ENCODE assay signal across 7 mouse cellular contexts in genomic region chr13:21722993-21723836, GRCm38 (mm10). TPM values are rescaled to one million over a fixed set of nuclear protein-coding genes. Genes with fewer than 3 reads are reported as not detected.
DNase-seq lines count a peak whose midpoint lies in the region; ATAC-seq and TF ChIP-seq lines count a peak whose summit lies in the region.

No protein-coding gene starts in this region.

- WGBS in thymus, adult 2 months, result 51% methylated on average over 5 of the region's 5 CpGs
- 27% methylated on average over 5 of the region's 5 CpGs for WGBS in embryonic facial prominence, embryonic 14.5 days
- 47% methylated on average over 5 of the region's 5 CpGs for WGBS in liver, embryonic 13.5 days (ENCODE audit: insufficient replicate concordance)

- no peaks in the 10 kb centered on the region for H3K27me3 ChIP-seq in thymus, adult 2 months (ENCODE audit: control insufficient read depth, insufficient read depth, low read length)
- no peaks in the 10 kb centered on the region for H3K27me3 ChIP-seq in embryonic facial prominence, embryonic 14.5 days (replicated peaks; ENCODE audit: control insufficient read depth, insufficient read depth, low read length)
- H3K27me3 ChIP-seq in liver, embryonic 13.5 days, result no peaks in the 10 kb centered on the region

- DNase-seq in thymus, adult 2 months, result peak; percentile 46
- DNase-seq in thymus, postnatal 0 days (ENCODE audit: low spot score), result no peak
- DNase-seq in embryonic facial prominence, embryonic 14.5 days (ENCODE audit: low spot score), result no peak
- DNase-seq in liver, embryonic 13.5 days, result no peak
- peak; percentile 23 to 47 for DNase-seq in thymus, postnatal 36 days
- no peak for DNase-seq in layer of hippocampus, adult 2 months (ENCODE audit: low spot score in 2 of 2)
- no peak for DNase-seq in right cerebral cortex, postnatal 10 days (ENCODE audit: low spot score in 2 of 2)

- peak overlapping the region; percentile 52 for H3K4me2 ChIP-seq in embryonic facial prominence, embryonic 14.5 days (ENCODE audit: low read depth, low read length)
- H3K4me2 ChIP-seq in liver, embryonic 13.5 days, result peak overlapping the region; percentile 78

- no peak for TF ChIP-seq CTCF in thymus, adult 2 months (IDR thresholded peaks at IDR 0.05; ENCODE audit: borderline replicate concordance, control insufficient read depth, extremely low read depth, insufficient read depth, low read length, poor library complexity)
- no peak for TF ChIP-seq CTCF in layer of hippocampus, adult 2 months (conservative IDR thresholded peaks at IDR 0.05)

- H3K4me3 ChIP-seq in thymus, adult 2 months (ENCODE audit: control insufficient read depth, insufficient read depth, low read length), result no peak overlapping the region
- H3K4me3 ChIP-seq in embryonic facial prominence, embryonic 14.5 days (ENCODE audit: low read depth, low read length), result 0 out of 2 replicates have a peak overlapping the region, but pooled peaks have one; percentile 42
- H3K4me3 ChIP-seq in liver, embryonic 13.5 days (replicated peaks), result peak overlapping the region; percentile 42
- H3K4me3 ChIP-seq in layer of hippocampus, adult 2 months, result no peak overlapping the region

- H3K9ac ChIP-seq in embryonic facial prominence, embryonic 14.5 days (ENCODE audit: low read depth, low read length), result peak overlapping the region; percentile 62; the same call in 1 of the 2 replicates
- peak overlapping the region; percentile 72 for H3K9ac ChIP-seq in liver, embryonic 13.5 days

- H3K27ac ChIP-seq in thymus, adult 2 months (ENCODE audit: control insufficient read depth, insufficient read depth, low read length), result peak overlapping the region; percentile 45
- peak overlapping the region; percentile 86 for H3K27ac ChIP-seq in embryonic facial prominence, embryonic 14.5 days (replicated peaks; ENCODE audit: low read depth, low read length)
- H3K27ac ChIP-seq in liver, embryonic 13.5 days, result peak overlapping the region; percentile 97
- H3K27ac ChIP-seq in layer of hippocampus, adult 2 months, result no peak overlapping the region

- H3K36me3 ChIP-seq in thymus, adult 2 months (ENCODE audit: control insufficient read depth, insufficient read depth, low read length), result no peaks in the 10 kb centered on the region
- no peaks in the 10 kb centered on the region for H3K36me3 ChIP-seq in embryonic facial prominence, embryonic 14.5 days (ENCODE audit: control insufficient read depth, insufficient read depth, low read length)
- H3K36me3 ChIP-seq in liver, embryonic 13.5 days, result no peaks in the 10 kb centered on the region

- no peaks in the 10 kb centered on the region for H3K9me3 ChIP-seq in embryonic facial prominence, embryonic 14.5 days (ENCODE audit: control insufficient read depth, low read length)
- no peaks in the 10 kb centered on the region for H3K9me3 ChIP-seq in liver, embryonic 13.5 days (replicated peaks)

- no peak for TF ChIP-seq POLR2A in thymus, adult 2 months (IDR thresholded peaks at IDR 0.05; ENCODE audit: control insufficient read depth, extremely low read depth, insufficient read depth, low read length, poor library complexity)

- peaks cover 5% of the 10 kb centered on the region for H3K4me1 ChIP-seq in thymus, adult 2 months (replicated peaks; ENCODE audit: control insufficient read depth, insufficient read depth, low read length)
- H3K4me1 ChIP-seq in embryonic facial prominence, embryonic 14.5 days (ENCODE audit: control insufficient read depth, insufficient read depth, low read length), result peaks cover 16% of the 10 kb centered on the region
- H3K4me1 ChIP-seq in liver, embryonic 13.5 days (replicated peaks), result peaks cover 39% of the 10 kb centered on the region

- ATAC-seq in embryonic facial prominence, embryonic 14.5 days (ENCODE audit: low read depth), result no peak
- ATAC-seq in liver, embryonic 13.5 days (ENCODE audit: low read depth), result no peak

RNA-seq across cellular contexts. Expression of gene Hist1h2bm, which starts 1.4 kb away (rescaled TPM):
- polyA plus RNA-seq in thymus, adult 2 months (2012; rRNA removed), result 76.1 and 110 TPM in 2 replicates
- polyA plus RNA-seq in thymus, postnatal 0 days (2015; fragmentation: Nextera tagmentation; extraction: Ambion mirVana), result 22.0 and 29.1 TPM in 2 replicates
- 2.2 and 2.9 TPM in 2 replicates for polyA plus RNA-seq in embryonic facial prominence, embryonic 14.5 days (2014; fragmentation: Nextera tagmentation; extraction: Ambion mirVana)
- polyA plus RNA-seq in liver, embryonic 13.5 days (2015; fragmentation: Nextera tagmentation; extraction: Ambion mirVana), result 4.3 and 8.6 TPM in 2 replicates
- total RNA-seq in layer of hippocampus, adult 2 months (2021), result 1 to 10 TPM; 4.2 to 8.2 TPM

RNA-seq across cellular contexts. Expression of gene Hist1h3h, which starts 5.8 kb away (rescaled TPM):
- 670 and 733 TPM in 2 replicates for polyA plus RNA-seq in thymus, adult 2 months (2012; rRNA removed)
- polyA plus RNA-seq in thymus, postnatal 0 days (2015; fragmentation: Nextera tagmentation; extraction: Ambion mirVana), result 43.7 and 67.6 TPM in 2 replicates
- polyA plus RNA-seq in embryonic facial prominence, embryonic 14.5 days (2014; fragmentation: Nextera tagmentation; extraction: Ambion mirVana), result 9.5 and 9.6 TPM in 2 replicates
- polyA plus RNA-seq in liver, embryonic 13.5 days (2015; fragmentation: Nextera tagmentation; extraction: Ambion mirVana), result 5.8 and 11.7 TPM in 2 replicates
- total RNA-seq in layer of hippocampus, adult 2 months (2021), result 10 to 100 TPM; 51.3 to 58.2 TPM

RNA-seq across cellular contexts. Expression of gene Hist1h2ai, which starts 7.0 kb away (rescaled TPM):
- polyA plus RNA-seq in thymus, adult 2 months (2012; rRNA removed), result 227 and 343 TPM in 2 replicates
- 110 and 183 TPM in 2 replicates for polyA plus RNA-seq in thymus, postnatal 0 days (2015; fragmentation: Nextera tagmentation; extraction: Ambion mirVana)
- 10.8 and 14.8 TPM in 2 replicates for polyA plus RNA-seq in embryonic facial prominence, embryonic 14.5 days (2014; fragmentation: Nextera tagmentation; extraction: Ambion mirVana)
- 15.6 and 39.6 TPM in 2 replicates for polyA plus RNA-seq in liver, embryonic 13.5 days (2015; fragmentation: Nextera tagmentation; extraction: Ambion mirVana)
- total RNA-seq in layer of hippocampus, adult 2 months (2021), result 10 to 100 TPM; 27.6 to 54.9 TPM

RNA-seq across cellular contexts. Expression of gene Hist1h2bl, which starts 7.3 kb away (rescaled TPM):
- 118 and 183 TPM in 2 replicates for polyA plus RNA-seq in thymus, adult 2 months (2012; rRNA removed)
- polyA plus RNA-seq in thymus, postnatal 0 days (2015; fragmentation: Nextera tagmentation; extraction: Ambion mirVana), result 8.9 and 16.3 TPM in 2 replicates
- polyA plus RNA-seq in embryonic facial prominence, embryonic 14.5 days (2014; fragmentation: Nextera tagmentation; extraction: Ambion mirVana), result 1.4 and 1.8 TPM in 2 replicates
- 1.8 and 3.0 TPM in 2 replicates for polyA plus RNA-seq in liver, embryonic 13.5 days (2015; fragmentation: Nextera tagmentation; extraction: Ambion mirVana)
- total RNA-seq in layer of hippocampus, adult 2 months (2021), result 10 to 100 TPM; 25.0 to 36.7 TPM

RNA-seq across cellular contexts. Expression of gene Hist1h4j, which starts 11.6 kb away (rescaled TPM):
- 60.3 and 64.6 TPM in 2 replicates for polyA plus RNA-seq in thymus, adult 2 months (2012; rRNA removed)
- polyA plus RNA-seq in thymus, postnatal 0 days (2015; fragmentation: Nextera tagmentation; extraction: Ambion mirVana), result 1.0 and 1.8 TPM in 2 replicates
- 1.2 TPM in 2 replicates for polyA plus RNA-seq in embryonic facial prominence, embryonic 14.5 days (2014; fragmentation: Nextera tagmentation; extraction: Ambion mirVana)
- polyA plus RNA-seq in liver, embryonic 13.5 days (2015; fragmentation: Nextera tagmentation; extraction: Ambion mirVana), result 0.41 and 0.81 TPM in 2 replicates
- total RNA-seq in layer of hippocampus, adult 2 months (2021), result 10 to 100 TPM; 16.7 to 19.3 TPM

Comparison
In these comparisons a context has a peak if more than half of its experiments do, and no peak if none do; other contexts are left out.
1. DNase-seq: peak in thymus, adult 2 months (single experiment) and thymus, postnatal 36 days (2 of 2); none in thymus, postnatal 0 days (single experiment), embryonic facial prominence, embryonic 14.5 days (single experiment), liver, embryonic 13.5 days (single experiment), layer of hippocampus, adult 2 months (0 of 2) and right cerebral cortex, postnatal 10 days (0 of 2).
2. H3K4me3 ChIP-seq: peak in embryonic facial prominence, embryonic 14.5 days (single experiment) and liver, embryonic 13.5 days (single experiment); none in thymus, adult 2 months (single experiment) and layer of hippocampus, adult 2 months (single experiment).